Mouse (Mus musculus): Measurements from ENCODE around the gene Arhgap22. TPM values are rescaled to one million over a fixed set of nuclear protein-coding genes. Genes with fewer than 3 reads are reported as not detected.

Gene Arhgap22
- 1 to 10 TPM in 1 of 2 experiments, under 1 TPM in 1; 0.95 to 1.0 TPM for total RNA-seq (2021)
- long read RNA-seq, experiment 1, partial matches to known transcripts: 1 of 1 reads
- long read RNA-seq, experiment 1, other reads (novel, unspliced or antisense): 0 of 1 reads
- long read RNA-seq, experiment 2, partial matches to known transcripts: 0 of 5 reads
- long read RNA-seq, experiment 2, other reads (novel, unspliced or antisense): 5 of 5 reads

- intact Hi-C loops (cut with DNase I): loop anchor here (1.0 to 5.0 kb wide), 2 partner anchors 89 to 158 kb away; no protein-coding TSS in a partner anchor
- peak; percentile 88 to 91 for DNase-seq
These were observed at the start of gene Arhgap22 for GRCm38 (mm10) chr14:33213823-33214766. TSS of gene Arhgap22 (plus strand) at chr14:33214026.

GRCm38 (mm10) chr14:33168750-33169149, 45.1 kb upstream of the Arhgap22 start:
- DNase-seq: no peak
- intact Hi-C loops (cut with DNase I): no loop called here

- no peak for DNase-seq
- intact Hi-C loops (cut with DNase I): no loop called here
These were observed 41.9 kb upstream of the Arhgap22 start for GRCm38 (mm10) chr14:33171942-33172341.

GRCm38 (mm10) chr14:33175059-33175821, 38.6 kb upstream of the Arhgap22 start:
- intact Hi-C loops (cut with DNase I): no loop called here
- peak; percentile 36 to 52 for DNase-seq

- no peak for DNase-seq
These were observed 33.7 kb upstream of the Arhgap22 start for GRCm38 (mm10) chr14:33180102-33180501.

GRCm38 (mm10) chr14:33185068-33185800, 28.6 kb upstream of the Arhgap22 start, which contains the start of gene Wdfy4:
TSS of gene Wdfy4 (minus strand) at chr14:33185508.
- DNase-seq: peak in 1 of 2 experiments; percentile 7
- intact Hi-C loops (cut with DNase I): no loop called here

More at GRCm38 (mm10) chr14:33180102-33180501, 33.7 kb upstream of the Arhgap22 start:
- intact Hi-C loops (cut with DNase I): no loop called here

GRCm38 (mm10) chr14:33187201-33187600, 26.6 kb upstream of the Arhgap22 start:
- no peak for DNase-seq
- intact Hi-C loops (cut with DNase I): no loop called here

GRCm38 (mm10) chr14:33189230-33189629, 24.6 kb upstream of the Arhgap22 start:
- intact Hi-C loops (cut with DNase I): no loop called here
- no peak for DNase-seq

- DNase-seq: no peak
- intact Hi-C loops (cut with DNase I): no loop called here
These were observed 23.9 kb upstream of the Arhgap22 start for GRCm38 (mm10) chr14:33189849-33190423.

- no peak for DNase-seq
- intact Hi-C loops (cut with DNase I): no loop called here
These were observed 23.2 kb upstream of the Arhgap22 start for GRCm38 (mm10) chr14:33190646-33191045.

GRCm38 (mm10) chr14:33193762-33194161, 20.1 kb upstream of the Arhgap22 start:
- no peak for DNase-seq
- intact Hi-C loops (cut with DNase I): no loop called here

- intact Hi-C loops (cut with DNase I): no loop called here
- DNase-seq: no peak
These were observed 19.6 kb upstream of the Arhgap22 start for GRCm38 (mm10) chr14:33194241-33194640.

GRCm38 (mm10) chr14:33202161-33202560, 11.7 kb upstream of the Arhgap22 start:
- intact Hi-C loops (cut with DNase I): loop anchor here (10.0 kb wide), 1 partner anchor 427 kb away; no protein-coding TSS in a partner anchor

GRCm38 (mm10) chr14:33202885-33203284, 10.9 kb upstream of the Arhgap22 start:
- intact Hi-C loops (cut with DNase I): loop anchor here (10.0 kb wide), 1 partner anchor 428 kb away; no protein-coding TSS in a partner anchor
- no peak for DNase-seq

More at GRCm38 (mm10) chr14:33202161-33202560, 11.7 kb upstream of the Arhgap22 start:
- no peak for DNase-seq

GRCm38 (mm10) chr14:33203777-33204176, 10.0 kb upstream of the Arhgap22 start:
- intact Hi-C loops (cut with DNase I): loop anchor here (10.0 kb wide), 1 partner anchor 429 kb away; no protein-coding TSS in a partner anchor
- no peak for DNase-seq

- DNase-seq: peak in 1 of 2 experiments; percentile 27
These were observed 8.4 kb upstream of the Arhgap22 start for GRCm38 (mm10) chr14:33205280-33205965.

GRCm38 (mm10) chr14:33207011-33207410, 6.8 kb upstream of the Arhgap22 start:
- intact Hi-C loops (cut with DNase I): loop anchor here (10.0 kb wide), 1 partner anchor 432 kb away; no protein-coding TSS in a partner anchor

More at GRCm38 (mm10) chr14:33205280-33205965, 8.4 kb upstream of the Arhgap22 start:
- intact Hi-C loops (cut with DNase I): loop anchor here (1.0 to 10.0 kb wide), 2 partner anchors 59 to 431 kb away; no protein-coding TSS in a partner anchor

GRCm38 (mm10) chr14:33208331-33208730, 5.5 kb upstream of the Arhgap22 start:
- DNase-seq: no peak
- intact Hi-C loops (cut with DNase I): loop anchor here (10.0 kb wide), 1 partner anchor 434 kb away; no protein-coding TSS in a partner anchor

More at GRCm38 (mm10) chr14:33207011-33207410, 6.8 kb upstream of the Arhgap22 start:
- DNase-seq: peak; percentile 10 to 31

All from heart, postnatal 14 days (tissue).